Mouse (Mus musculus): Measurements from ENCODE around the gene Fdx1. TPM values are rescaled to one million over a fixed set of nuclear protein-coding genes. Genes with fewer than 3 reads are reported as not detected.

Gene Fdx1
- polyA plus RNA-seq, 1 experiment from 2014 or later = 102 TPM

Other genes starting within 250 kb of the Fdx1 start
- gene Arhgap20, start 198.2 kb downstream of the Fdx1 start, polyA plus RNA-seq (2015; fragmentation: Nextera tagmentation; extraction: Ambion mirVana) = 1.5 and 1.9 TPM in 2 replicates
- 92.0 and 102 TPM in 2 replicates for gene Rdx, start 83.6 kb upstream of the Fdx1 start, polyA plus RNA-seq (2015; fragmentation: Nextera tagmentation; extraction: Ambion mirVana)
- gene Zc3h12c, start 205.0 kb upstream of the Fdx1 start, polyA plus RNA-seq (2015; fragmentation: Nextera tagmentation; extraction: Ambion mirVana) = 2.2 and 2.3 TPM in 2 replicates